Mouse (Mus musculus) left cerebral cortex, adult 11 months (tissue): ENCODE measurements around the gene Ucn.
A peak's percentile ranks its signal among the peaks of the same experiment; 100 is the strongest.

Experiments used
- DNase-seq: peaks from one replicate; pipeline ENCODE4 v3.0.0; 2022; ENCODE audit warnings: low spot score

Gene Ucn

GRCm38 (mm10) chr5:31138241-31138967 lies at the start of gene Ucn:
TSS of gene Ucn (minus strand) at chr5:31138829.
- no peak for DNase-seq

GRCm38 (mm10) chr5:31183678-31184077 lies 45.0 kb upstream of the Ucn start:
- DNase-seq, result no peak

- no peak for DNase-seq
Measured at GRCm38 (mm10) chr5:31181183-31181770, 42.6 kb upstream of the Ucn start.

GRCm38 (mm10) chr5:31179766-31180630 lies 41.4 kb upstream of the Ucn start, which contains the start of the genes Gm29609 and Gtf3c2:
TSS of gene Gm29609 (minus strand) at chr5:31179911.
TSS of gene Gtf3c2 (minus strand) at chr5:31180144.
- DNase-seq, result peak; percentile 93

- DNase-seq, result no peak
Measured at GRCm38 (mm10) chr5:31179301-31179765, 40.7 kb upstream of the Ucn start.

GRCm38 (mm10) chr5:31168630-31169029 lies 30.0 kb upstream of the Ucn start:
- DNase-seq, result no peak

GRCm38 (mm10) chr5:31164878-31165277 lies 26.2 kb upstream of the Ucn start:
- DNase-seq, result no peak

GRCm38 (mm10) chr5:31162462-31162861 lies 23.8 kb upstream of the Ucn start:
- no peak for DNase-seq

GRCm38 (mm10) chr5:31154152-31154553 lies 15.5 kb upstream of the Ucn start, which contains the start of gene Mpv17:
TSS of gene Mpv17 (minus strand) at chr5:31154251.
- DNase-seq, result peak; percentile 86

- no peak for DNase-seq
Measured at GRCm38 (mm10) chr5:31153516-31154151, 15.0 kb upstream of the Ucn start.

GRCm38 (mm10) chr5:31151746-31152145 lies 13.1 kb upstream of the Ucn start:
- DNase-seq, result no peak

- no peak for DNase-seq
Measured at GRCm38 (mm10) chr5:31149781-31150180, 11.2 kb upstream of the Ucn start.

GRCm38 (mm10) chr5:31138968-31139425 lies 368 bp upstream of the Ucn start:
- DNase-seq, result no peak

- no peak for DNase-seq
Measured at GRCm38 (mm10) chr5:31137658-31138057, 971 bp downstream of the Ucn start.

- DNase-seq, result no peak
Measured at GRCm38 (mm10) chr5:31136730-31137424, 1.8 kb downstream of the Ucn start.

GRCm38 (mm10) chr5:31126050-31126449 lies 12.6 kb downstream of the Ucn start:
- DNase-seq, result no peak

- no peak for DNase-seq
Measured at GRCm38 (mm10) chr5:31123481-31123880, 15.1 kb downstream of the Ucn start.

GRCm38 (mm10) chr5:31121111-31121510 lies 17.5 kb downstream of the Ucn start:
- DNase-seq, result peak; percentile 26

GRCm38 (mm10) chr5:31116912-31117311 lies 21.7 kb downstream of the Ucn start:
- no peak for DNase-seq

GRCm38 (mm10) chr5:31116354-31116753 lies 22.3 kb downstream of the Ucn start, which contains the start of gene Trim54:
TSS of gene Trim54 (plus strand) at chr5:31116712.
- no peak for DNase-seq

GRCm38 (mm10) chr5:31110781-31111180 lies 27.8 kb downstream of the Ucn start:
- DNase-seq, result no peak
